Comparison of ENCODE assay signal across 21 mouse cellular contexts in genomic region chr9:37615220-37615619, GRCm38 (mm10). TPM values are rescaled to one million over a fixed set of nuclear protein-coding genes. Genes with fewer than 3 reads are reported as not detected.
"Had no signal": no experiment of that assay in that cellular context is flagged by ENCODE, and none has a peak within 500 bp of the region (broad histone marks: within the 10 kb centered on the region; RNA-seq: fewer than 3 reads in every experiment).

No protein-coding gene starts in this region.

- H3K27ac ChIP-seq: limb, embryonic 10.5 days; liver, embryonic 15.5 days; midbrain, embryonic 13.5 days; stomach, embryonic 15.5 days had no signal

- H3K4me2 ChIP-seq: liver, embryonic 11.5 days; midbrain, embryonic 13.5 days; stomach, embryonic 15.5 days had no signal

- H3K36me3 ChIP-seq: limb, embryonic 10.5 days; liver, embryonic 15.5 days; midbrain, embryonic 13.5 days; stomach, embryonic 15.5 days had no signal

- H3K9ac ChIP-seq: liver, embryonic 15.5 days; midbrain, embryonic 13.5 days; stomach, embryonic 15.5 days had no signal

- H3K9me3 ChIP-seq: limb, embryonic 10.5 days; liver, embryonic 15.5 days; midbrain, embryonic 13.5 days; stomach, embryonic 15.5 days had no signal

- H3K27me3 ChIP-seq: liver, embryonic 15.5 days; stomach, embryonic 15.5 days had no signal

- H3K4me3 ChIP-seq: limb, embryonic 10.5 days; liver, embryonic 15.5 days; midbrain, embryonic 13.5 days; stomach, embryonic 15.5 days had no signal

- DNase-seq: kidney, adult 18-20 months; kidney, postnatal 10 days; kidney, postnatal 4 days; lung, adult 2 months; lung, postnatal 36 days; right cerebral cortex, postnatal 4 days; spleen, adult 18-20 months; thymus, adult 18-20 months; thymus, postnatal 14 days had no signal

- ATAC-seq: lung, postnatal 0 days; midbrain, embryonic 13.5 days had no signal

RNA-seq across cellular contexts. Expression of gene Panx3, which starts 53.8 kb away (rescaled TPM):
- total RNA-seq: layer of hippocampus, adult 8-10 months; left cerebral cortex, postnatal 10 days; megakaryocyte progenitor cell, adult 5-6 weeks; midbrain, postnatal 0 days had no signal
- polyA plus RNA-seq: kidney, embryonic 14.5 days; limb, embryonic 10.5 days; liver, embryonic 11.5 days; liver, embryonic 15.5 days; lung, adult 2 months; midbrain, embryonic 13.5 days; neural tube, embryonic 14.5 days; stomach, embryonic 15.5 days had no signal
